Mouse (Mus musculus) lung, postnatal 10 days (tissue): ENCODE results near the gene Kif26a.

ENCODE experiments used
- DNase-seq: peaks from one replicate; pipeline ENCODE4 v3.0.0; 2021

Gene Kif26a

DNA sequence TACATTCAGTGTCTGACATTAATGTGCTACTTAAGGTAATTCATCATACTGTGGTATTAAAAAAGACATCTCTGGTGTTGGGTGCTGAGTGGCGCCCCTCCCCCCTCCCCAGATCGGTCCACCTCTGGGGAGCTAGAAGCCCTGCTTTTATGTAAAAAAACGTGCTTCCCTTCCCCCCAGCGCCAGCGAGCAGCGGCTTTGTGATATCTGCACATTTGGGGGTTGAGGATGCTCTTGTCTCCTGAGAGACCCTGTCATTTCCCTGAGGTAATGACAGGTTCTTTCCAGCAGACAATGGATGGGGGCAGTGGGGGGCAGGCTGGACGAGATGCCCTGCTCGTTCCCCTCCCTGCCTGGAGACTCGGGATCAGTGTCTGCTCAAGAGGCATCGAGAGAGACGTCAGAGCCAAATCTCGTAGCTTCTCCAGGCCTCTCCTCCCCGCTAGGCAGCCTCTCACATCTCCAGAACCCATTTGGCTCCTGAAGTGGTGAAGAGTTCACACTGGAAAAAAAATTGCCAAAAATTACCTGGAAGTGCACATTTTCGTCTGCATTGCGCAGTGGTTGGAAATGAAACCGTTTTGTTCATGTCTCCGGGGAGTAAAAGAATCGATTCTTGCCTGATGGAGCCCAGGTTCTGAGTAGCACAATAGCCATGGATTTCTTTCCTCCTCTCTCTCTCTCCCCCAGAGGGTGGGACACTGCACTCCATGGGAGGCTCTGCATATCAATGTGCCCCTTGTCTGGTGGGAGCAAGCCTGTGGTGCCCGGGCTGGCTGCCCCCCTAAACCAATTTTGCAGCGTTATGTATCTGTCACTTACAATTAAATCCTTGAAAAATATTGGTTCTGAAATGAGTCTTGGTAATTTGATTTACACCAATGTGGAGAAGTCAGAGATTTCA is 24.9 kb downstream of the Kif26a start:
- DNase-seq: no peak

DNA sequence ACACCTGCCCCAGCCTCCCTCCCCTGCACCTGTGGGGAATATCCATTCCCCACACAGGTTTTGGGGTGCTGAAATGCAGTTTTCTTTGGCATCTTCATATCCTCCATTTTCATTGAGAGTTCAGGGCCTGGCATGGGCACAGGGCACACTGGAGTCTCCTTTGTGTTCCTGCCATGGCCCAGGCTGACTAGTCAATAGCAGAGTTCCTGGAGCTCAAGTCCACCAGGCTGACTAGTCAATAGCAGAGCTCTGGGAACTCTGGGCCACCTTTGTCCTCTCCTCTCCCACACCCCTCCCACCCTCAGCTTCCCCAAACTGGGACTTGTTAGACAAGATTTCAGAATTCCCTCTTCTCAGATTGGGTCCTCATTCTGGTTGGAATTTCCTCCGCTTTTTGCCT is 25.6 kb downstream of the Kif26a start:
- no peak for DNase-seq

- no peak for DNase-seq
These were observed 26.2 kb downstream of the Kif26a start for GRCm38 (mm10) chr12:112172214-112172613.

- DNase-seq: no peak
These were observed 31.7 kb downstream of the Kif26a start for GRCm38 (mm10) chr12:112177679-112178078.

GRCm38 (mm10) chr12:112179687-112180086 is 33.7 kb downstream of the Kif26a start:
- DNase-seq: no peak

GRCm38 (mm10) chr12:112181921-112182608 is 36.1 kb downstream of the Kif26a start:
- DNase-seq: no peak

DNA sequence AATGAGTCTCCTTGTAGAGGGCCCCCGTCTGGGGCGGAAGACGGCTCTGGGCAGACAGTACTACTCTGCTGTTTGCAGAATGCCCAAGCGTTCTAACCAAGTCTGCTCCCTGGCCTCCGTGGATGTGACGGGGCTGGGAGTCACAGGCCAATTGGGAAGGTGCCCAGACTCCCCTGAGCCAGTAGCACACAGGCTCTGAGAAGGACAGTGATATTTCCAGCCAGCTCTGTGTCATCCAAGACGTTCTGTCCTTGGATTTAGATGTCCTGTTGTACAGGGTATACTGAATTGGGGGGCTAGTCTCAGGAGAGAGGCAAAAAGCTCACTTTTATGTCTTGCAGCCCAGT is 36.6 kb downstream of the Kif26a start:
- DNase-seq: peak; percentile 53

- DNase-seq: peak; percentile 53
These were observed 37.7 kb downstream of the Kif26a start for GRCm38 (mm10) chr12:112183675-112184074.

- peak; percentile 89 for DNase-seq
These were observed 38.4 kb downstream of the Kif26a start for GRCm38 (mm10) chr12:112184390-112184789.

DNA sequence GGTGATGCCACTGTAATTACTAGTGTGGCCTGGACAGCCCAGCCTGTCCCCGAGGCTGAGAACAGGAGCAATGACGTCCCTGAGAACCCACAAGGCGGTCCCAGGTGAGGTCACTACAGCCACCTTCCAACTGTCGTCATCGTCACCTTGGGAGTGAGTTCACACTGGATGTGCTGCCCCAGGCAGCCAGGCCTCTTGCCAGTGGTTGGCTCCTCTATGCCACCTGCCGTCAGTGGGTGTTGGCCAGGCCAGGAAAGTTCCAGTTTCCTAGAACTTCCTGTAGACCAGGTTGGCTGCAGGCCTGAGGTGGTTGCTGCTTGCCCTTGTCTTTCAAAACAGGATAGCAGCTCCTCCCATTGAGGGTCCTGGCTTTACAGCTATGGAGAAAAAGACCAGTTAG is 40.9 kb downstream of the Kif26a start:
- DNase-seq: peak; percentile 27

- DNase-seq: no peak
These were observed 45.7 kb downstream of the Kif26a start for GRCm38 (mm10) chr12:112191753-112192152.

- no peak for DNase-seq
These were observed 49.0 kb downstream of the Kif26a start for GRCm38 (mm10) chr12:112195019-112195418.

- DNase-seq: no peak
These were observed 50.6 kb downstream of the Kif26a start for GRCm38 (mm10) chr12:112196562-112196961.

DNA sequence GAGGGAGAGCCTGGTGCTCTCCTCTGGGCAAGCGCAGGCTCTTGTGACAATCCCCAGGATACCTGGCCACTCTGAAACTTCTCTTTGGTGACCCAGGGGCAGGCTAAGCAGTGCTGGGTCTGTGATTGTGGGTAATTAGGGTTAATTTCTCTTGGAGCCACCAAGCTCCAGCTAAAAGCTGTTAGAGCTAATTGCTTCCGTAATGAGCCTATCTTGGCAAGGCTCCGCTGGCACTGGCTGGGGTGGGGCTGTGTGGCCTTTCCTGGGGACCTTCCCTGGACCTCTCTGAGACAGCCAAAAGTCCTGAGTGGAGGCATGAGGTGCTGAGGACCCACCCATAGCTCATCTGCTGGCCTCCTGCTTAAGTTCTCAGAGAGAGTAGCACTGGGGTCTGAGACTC is 53.4 kb downstream of the Kif26a start:
- DNase-seq: peak; percentile 23

DNA sequence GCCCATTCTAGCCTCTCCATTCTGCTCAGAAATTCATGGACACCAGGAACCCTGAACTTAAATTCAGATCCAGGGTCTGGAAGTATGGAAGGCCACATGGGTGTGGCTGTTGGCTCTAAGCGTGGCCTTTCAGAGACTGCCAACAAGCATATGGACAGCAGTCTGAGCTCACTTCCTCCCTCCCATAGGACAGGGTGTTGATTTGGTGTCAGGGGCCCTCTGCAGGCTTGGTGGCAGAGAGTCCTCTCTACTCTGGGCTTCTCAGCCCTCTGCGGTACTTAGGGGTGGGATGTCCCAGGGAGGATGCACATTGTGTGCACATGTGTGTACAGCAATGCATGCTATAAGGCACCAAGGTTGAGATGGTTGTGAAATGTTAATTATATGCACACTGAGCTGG is 54.0 kb downstream of the Kif26a start:
- DNase-seq: peak; percentile 53

DNA sequence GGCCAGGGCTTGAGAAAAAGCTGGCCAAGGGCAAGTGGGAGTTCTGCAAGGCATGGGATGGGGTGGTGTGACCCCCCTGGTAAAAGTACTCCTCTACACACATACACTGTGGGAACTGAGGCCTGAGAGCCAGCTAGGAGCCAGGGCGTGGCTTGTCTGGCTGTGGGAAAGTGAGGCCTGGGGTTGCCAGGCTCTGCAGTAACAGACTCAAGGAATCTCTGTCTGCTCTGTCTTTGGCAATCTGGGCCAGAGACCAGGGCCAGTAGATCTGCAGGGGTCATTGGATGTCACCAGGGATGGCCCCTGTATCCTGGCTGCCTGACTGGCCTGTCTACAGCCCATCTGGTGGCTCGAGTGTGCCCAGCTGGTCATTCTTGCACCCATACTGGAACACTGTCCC is 61.2 kb downstream of the Kif26a start:
- no peak for DNase-seq

DNA sequence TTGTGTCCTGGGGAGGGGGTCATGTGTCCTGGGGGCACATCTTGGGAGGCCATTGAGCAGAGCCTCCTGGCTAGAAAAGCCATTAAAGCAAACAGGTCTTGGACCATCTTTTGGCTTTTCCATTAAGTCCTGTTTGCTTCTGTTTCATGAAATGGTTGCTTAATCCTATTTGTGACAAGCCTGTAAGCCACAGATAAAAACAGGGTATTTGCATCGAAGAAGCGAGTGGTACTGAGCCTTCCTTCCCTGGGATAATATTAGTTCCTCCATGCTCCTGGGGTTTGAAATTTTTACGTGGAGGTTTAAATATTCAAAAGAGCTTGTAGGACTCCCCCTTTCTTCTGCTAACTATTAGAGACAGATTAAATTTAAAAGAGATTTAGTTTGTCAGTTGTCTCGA is 61.7 kb downstream of the Kif26a start:
- DNase-seq: no peak

DNA sequence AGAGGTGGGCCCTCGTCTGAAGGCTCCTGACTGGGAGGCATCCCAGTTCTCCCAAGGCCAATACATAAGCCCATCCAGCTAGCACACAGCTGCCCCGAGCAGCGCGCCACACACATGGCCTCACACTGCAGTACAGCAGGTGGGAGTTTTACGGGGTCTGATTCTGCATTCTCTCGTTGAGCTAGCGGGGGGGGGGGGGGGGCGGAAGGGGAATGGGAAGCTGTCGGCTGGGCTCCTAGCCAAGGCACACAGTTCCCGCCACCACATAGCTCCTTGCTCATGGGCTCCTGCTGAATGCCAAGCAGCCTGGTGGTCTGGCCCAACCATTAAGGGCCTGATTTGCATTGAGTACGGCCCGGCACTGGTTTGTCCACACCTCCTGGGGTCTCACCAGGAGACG is 64.6 kb downstream of the Kif26a start:
- no peak for DNase-seq

GRCm38 (mm10) chr12:112214441-112214857 is 68.4 kb downstream of the Kif26a start:
- no peak for DNase-seq

DNA sequence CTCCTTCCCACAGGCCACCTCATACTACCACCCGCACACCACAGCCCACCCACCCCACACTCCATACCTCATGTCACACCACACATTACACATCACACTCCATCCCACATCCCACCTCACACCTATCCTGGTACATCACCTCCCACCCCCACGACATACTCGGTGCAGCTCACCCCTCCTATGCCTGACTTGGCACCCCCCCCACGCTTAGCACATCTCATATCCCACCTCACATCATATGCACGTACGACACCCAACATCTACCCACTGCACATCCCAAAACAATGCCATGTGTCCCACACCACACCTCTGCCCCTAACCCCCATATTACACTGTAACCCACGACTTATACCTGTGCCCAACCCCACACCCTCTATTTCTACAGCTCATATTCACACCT is 69.5 kb downstream of the Kif26a start:
- DNase-seq: no peak

DNA sequence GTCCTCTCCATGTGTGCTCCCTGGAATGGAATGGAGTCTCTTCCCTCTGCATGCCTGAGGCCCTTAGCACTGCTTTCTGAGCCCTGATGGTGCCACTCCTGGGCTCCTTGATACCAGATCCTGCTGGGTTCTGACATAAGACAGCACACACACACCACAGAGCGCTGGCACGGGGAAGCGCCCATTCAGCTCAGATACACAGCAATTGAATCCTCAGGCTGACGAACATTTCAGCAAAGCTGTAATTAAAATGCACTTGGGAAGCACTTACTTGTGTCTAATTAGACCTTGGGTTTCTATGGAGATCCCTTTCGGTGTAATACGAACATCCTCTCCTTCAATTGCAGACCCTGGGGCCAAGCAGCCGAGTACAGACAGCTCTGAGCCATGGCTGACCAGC is 71.0 kb downstream of the Kif26a start:
- no peak for DNase-seq

- no peak for DNase-seq
These were observed 71.7 kb downstream of the Kif26a start for GRCm38 (mm10) chr12:112217681-112218080.

- no peak for DNase-seq
These were observed 75.3 kb downstream of the Kif26a start for GRCm38 (mm10) chr12:112221290-112221689.

GRCm38 (mm10) chr12:112221754-112222439 is 75.9 kb downstream of the Kif26a start:
- DNase-seq: no peak
